Mouse (Mus musculus) stomach, embryonic 14.5 days (tissue): ENCODE results near the gene Picalm. TPM values are rescaled to one million over a fixed set of nuclear protein-coding genes. Genes with fewer than 3 reads are reported as not detected.

Experiments
- ATAC-seq: fragments of 200-750 bp; cut with Nextera tagmentation; 2 replicates; pipeline ENCODE4 v1.8.0; 2017; ENCODE audit warnings: low read depth, moderate TSS enrichment; ENCODE audit not compliant: insufficient number of reproducible peaks, insufficient read depth, low FRiP score
- H3K27ac ChIP-seq: fragments of 300-500 bp; sonication (generic); 2 replicates; pipeline ENCODE4 v1.5.1; 2014; ENCODE audit warnings: mild to moderate bottlenecking, low read length, moderate library complexity, mixed read lengths
- H3K27me3 ChIP-seq: fragments of 300-500 bp; sonication (generic); 2 replicates; pipeline ENCODE4 v1.6.1; 2014; ENCODE audit warnings: low read length, control low read depth, mixed read lengths; ENCODE audit not compliant: control insufficient read depth, insufficient read depth
- H3K36me3 ChIP-seq: fragments of 300-500 bp; sonication (generic); 2 replicates; pipeline ENCODE4 v1.6.1; 2014; ENCODE audit warnings: mild to moderate bottlenecking, control low read depth, low read length, moderate library complexity, mixed read lengths; ENCODE audit not compliant: control insufficient read depth, insufficient read depth
- H3K4me1 ChIP-seq: fragments of 300-500 bp; sonication (generic); 2 replicates; pipeline ENCODE4 v1.6.1; 2014; ENCODE audit warnings: low read length, control low read depth, mixed read lengths; ENCODE audit not compliant: control insufficient read depth, insufficient read depth
- H3K4me2 ChIP-seq: fragments of 300-500 bp; sonication (generic); replicated peaks from 2 replicates; pipeline ENCODE4 v1.6.1; 2014; ENCODE audit warnings: low read depth, low read length, control low read depth
- H3K4me3 ChIP-seq: fragments of 300-500 bp; sonication (generic); 2 replicates; pipeline ENCODE4 v1.5.1; 2014; ENCODE audit warnings: low read depth, low read length, control low read depth
- H3K9ac ChIP-seq: fragments of 300-500 bp; sonication (generic); replicated peaks from 2 replicates; pipeline ENCODE4 v1.6.1; 2014; ENCODE audit warnings: low read depth, mild to moderate bottlenecking, control low read depth, low read length, moderate library complexity, mixed read lengths
- H3K9me3 ChIP-seq: fragments of 300-500 bp; sonication (generic); 2 replicates; pipeline ENCODE4 v1.6.1; 2016; ENCODE audit warnings: low read depth, low read length, control low read depth; ENCODE audit not compliant: control insufficient read depth
- WGBS: fragments of 180-500 bp; shearing (Covaris S2); extraction: QIAGEN DNeasy Blood & Tissue Kit; methylation state at CpG from one replicate; pipeline ENCODE4 v1.1.7; 2014; 5-methylcytosine and 5-hydroxymethylcytosine counted together
- polyA plus RNA-seq: library from polyadenylated mRNA; unstranded; fragments of >200 nt; fragmentation: Nextera tagmentation; extraction: Ambion mirVana; gene quantifications from 2 replicates; pipeline ENCODE4 v1.2.1, GENCODE M21; 2014

Picalm gene
- polyA plus RNA-seq, 1 experiment from 2014 or later: 74.5 TPM

GRCm38 (mm10) chr7:90128631-90129200 is 1.3 kb upstream of the Picalm start:
- Histone ChIP-seq H3K9me3 (no peaks in the 10 kb centered on the region), H3K4me2 (peak overlapping the region; percentile 51), H3K36me3 (no peaks in the 10 kb centered on the region), H3K9ac (0 out of 2 replicates have a peak overlapping the region, but pooled peaks have one; percentile 61), H3K4me3 (peak overlapping the region; percentile 95), H3K27me3 (no peaks in the 10 kb centered on the region), H3K27ac (peak overlapping the region; percentile 98), H3K4me1 (peaks cover 11% of the 10 kb centered on the region; the same call in 1 of the 2 replicates)
- WGBS: 55% methylated on average over 8 of the region's 8 CpGs
- no peak for ATAC-seq

GRCm38 (mm10) chr7:90129271-90129731 is 712 bp upstream of the Picalm start:
- peak overlapping the region; percentile 95 for H3K4me3 ChIP-seq
- no peaks in the 10 kb centered on the region for H3K9me3 ChIP-seq
- peak overlapping the region; percentile 98 for H3K27ac ChIP-seq
- peak overlapping the region; percentile 51 for H3K4me2 ChIP-seq
- no peaks in the 10 kb centered on the region for H3K27me3 ChIP-seq
- peaks cover 15% of the 10 kb centered on the region; the same call in 1 of the 2 replicates for H3K4me1 ChIP-seq
- H3K9ac ChIP-seq: peak overlapping the region; percentile 61
- no peaks in the 10 kb centered on the region for H3K36me3 ChIP-seq
- 1% methylated on average over 12 of the region's 12 CpGs for WGBS
- ATAC-seq: 0 out of 2 replicates have a peak, but pooled peaks have one; percentile 7

GRCm38 (mm10) chr7:90130501-90131375 is 725 bp downstream of the Picalm start:
- Histone ChIP-seq H3K9me3 (no peaks in the 10 kb centered on the region), H3K4me3 (peak overlapping the region; percentile 95), H3K4me2 (peak overlapping the region; percentile 70), H3K9ac (peak overlapping the region; percentile 97), H3K27me3 (no peaks in the 10 kb centered on the region), H3K4me1 (peaks cover 11% of the 10 kb centered on the region; the same call in 1 of the 2 replicates), H3K36me3 (no peaks in the 10 kb centered on the region), H3K27ac (peak overlapping the region; percentile 98)
- under 1% methylated on average over 28 of the region's 39 CpGs for WGBS
- ATAC-seq: peak; percentile 54

GRCm38 (mm10) chr7:90131376-90131651 is 1.3 kb downstream of the Picalm start:
- H3K4me1 ChIP-seq: peaks cover 11% of the 10 kb centered on the region; the same call in 1 of the 2 replicates
- peak overlapping the region; percentile 97 for H3K9ac ChIP-seq
- H3K27ac ChIP-seq: peak overlapping the region; percentile 98
- WGBS: 0% methylated on average over 2 of the region's 2 CpGs
- no peaks in the 10 kb centered on the region for H3K36me3 ChIP-seq
- no peaks in the 10 kb centered on the region for H3K27me3 ChIP-seq
- peak overlapping the region; percentile 95 for H3K4me3 ChIP-seq
- no peaks in the 10 kb centered on the region for H3K9me3 ChIP-seq
- no peak for ATAC-seq
- H3K4me2 ChIP-seq: peak overlapping the region; percentile 70

GRCm38 (mm10) chr7:90131831-90132241 is 1.8 kb downstream of the Picalm start:
- Histone ChIP-seq H3K27ac (peak overlapping the region; percentile 98), H3K27me3 (no peaks in the 10 kb centered on the region), H3K9me3 (no peaks in the 10 kb centered on the region), H3K36me3 (no peaks in the 10 kb centered on the region), H3K9ac (peak overlapping the region; percentile 97), H3K4me2 (peak overlapping the region; percentile 70), H3K4me1 (peaks cover 11% of the 10 kb centered on the region; the same call in 1 of the 2 replicates), H3K4me3 (peak overlapping the region; percentile 95)
- ATAC-seq: no peak
- 4% methylated on average over 7 of the region's 7 CpGs for WGBS

GRCm38 (mm10) chr7:90132322-90132721 is 2.3 kb downstream of the Picalm start:
- ATAC-seq: no peak

GRCm38 (mm10) chr7:90136736-90137135 is 6.7 kb downstream of the Picalm start:
- Histone ChIP-seq H3K4me3 (no peak overlapping the region), H3K27ac (no peak overlapping the region), H3K9me3 (no peaks in the 10 kb centered on the region), H3K27me3 (no peaks in the 10 kb centered on the region), H3K9ac (no peak overlapping the region), H3K36me3 (no peaks in the 10 kb centered on the region), H3K4me2 (no peak overlapping the region), H3K4me1 (peaks cover 18% of the 10 kb centered on the region; the same call in 1 of the 2 replicates)
- WGBS: 83% methylated on average over 3 of the region's 3 CpGs
- no peak for ATAC-seq

More at GRCm38 (mm10) chr7:90132322-90132721, 2.3 kb downstream of the Picalm start:
- no peaks in the 10 kb centered on the region for H3K27me3 ChIP-seq
- H3K9ac ChIP-seq: peak overlapping the region; percentile 97
- peak overlapping the region; percentile 70 for H3K4me2 ChIP-seq
- H3K4me3 ChIP-seq: peak overlapping the region; percentile 95
- peaks cover 11% of the 10 kb centered on the region; the same call in 1 of the 2 replicates for H3K4me1 ChIP-seq
- peak overlapping the region; percentile 98; the same call in 1 of the 2 replicates for H3K27ac ChIP-seq
- H3K36me3 ChIP-seq: no peaks in the 10 kb centered on the region
- no peaks in the 10 kb centered on the region for H3K9me3 ChIP-seq
- 50% methylated on average over 3 of the region's 3 CpGs for WGBS

- Histone ChIP-seq H3K27me3 (no peaks in the 10 kb centered on the region), H3K36me3 (no peaks in the 10 kb centered on the region), H3K4me1 (peaks cover 14% of the 10 kb centered on the region; the same call in 1 of the 2 replicates), H3K9ac (no peak overlapping the region), H3K27ac (no peak overlapping the region), H3K4me2 (no peak overlapping the region), H3K9me3 (no peaks in the 10 kb centered on the region), H3K4me3 (no peak overlapping the region)
- ATAC-seq: no peak
- WGBS: 75% methylated on average over 4 of the region's 4 CpGs
Measured at GRCm38 (mm10) chr7:90138359-90138758, 8.3 kb downstream of the Picalm start.
